Mouse (Mus musculus): ENCODE results near the gene Aar2.

- TF ChIP-seq POLR2AphosphoS2 (IDR thresholded peaks at IDR 0.05; ENCODE audit: low read length) (no peak), CTCF (IDR thresholded peaks at IDR 0.05 in 2 of 3, conservative IDR thresholded peaks at IDR 0.05 in 1 of 3; ENCODE audit: control insufficient read depth in 1 of 3, insufficient read depth in 1 of 3, low read depth in 2 of 3, low read length in 3 of 3, poor library complexity in 1 of 3, severe bottlenecking in 1 of 3) (no peak), GATA1 (IDR thresholded peaks at IDR 0.05; ENCODE audit: low read depth, low read length) (no peak), E2F4 (IDR thresholded peaks at IDR 0.05; ENCODE audit: borderline replicate concordance, low read depth, low read length) (no peak), EP300 (IDR thresholded peaks at IDR 0.05; ENCODE audit: low read depth in 1 of 2, low read length in 2 of 2) (no peak), USF1 (IDR thresholded peaks at IDR 0.05; ENCODE audit: low read depth, low read length) (no peak), RAD21 (IDR thresholded peaks at IDR 0.05; ENCODE audit: low read depth, low read length) (no peak), CHD1 (IDR thresholded peaks at IDR 0.05; ENCODE audit: low read depth, low read length) (no peak), GABPA (IDR thresholded peaks at IDR 0.05; ENCODE audit: low read depth, low read length) (no peak)
These were observed 24.4 kb upstream of the Aar2 start for GRCm38 (mm10) chr2:156522994-156523393.

Measured in MEL (cell line).